In genomic region chr12:35038668-35039570, GRCm38 (mm10) we compare ENCODE assay signal across 8 mouse cellular contexts. TPM values are rescaled to one million over a fixed set of nuclear protein-coding genes. Genes with fewer than 3 reads are reported as not detected.
DNase-seq lines count a peak whose midpoint lies in the region; ATAC-seq and TF ChIP-seq lines count a peak whose summit lies in the region.

No protein-coding gene starts in this region.

- H3K9me3 ChIP-seq in forebrain, embryonic 14.5 days (replicated peaks; ENCODE audit: control insufficient read depth, low read length), result no peaks in the 10 kb centered on the region
- H3K9me3 ChIP-seq in forebrain, embryonic 10.5 days, result no peaks in the 10 kb centered on the region
- H3K9me3 ChIP-seq in hindbrain, embryonic 16.5 days (ENCODE audit: control insufficient read depth, low read length), result no peaks in the 10 kb centered on the region

- DNase-seq in forebrain, embryonic 14.5 days (ENCODE audit: low spot score), result no peak
- no peak for DNase-seq in forebrain, embryonic 10.5 days (ENCODE audit: extremely low spot score, low spot score)
- DNase-seq in thymus, postnatal 25 days, result peak; percentile 22
- no peak for DNase-seq in thymus, postnatal 14 days
- peak; percentile 14 for DNase-seq in liver
- no peak for DNase-seq in ovary, postnatal 14 days (ENCODE audit: low spot score)

- no peak overlapping the region for H3K9ac ChIP-seq in forebrain, embryonic 14.5 days (ENCODE audit: low read length)
- H3K9ac ChIP-seq in hindbrain, embryonic 16.5 days (ENCODE audit: low read depth, low read length), result no peak overlapping the region

- no peaks in the 10 kb centered on the region for H3K27me3 ChIP-seq in forebrain, embryonic 14.5 days (replicated peaks; ENCODE audit: control insufficient read depth, insufficient read depth, low read length)
- H3K27me3 ChIP-seq in forebrain, embryonic 10.5 days (ENCODE audit: poor library complexity, severe bottlenecking), result no peaks in the 10 kb centered on the region
- H3K27me3 ChIP-seq in hindbrain, embryonic 16.5 days (replicated peaks; ENCODE audit: control insufficient read depth, insufficient read depth, low read length), result no peaks in the 10 kb centered on the region
- H3K27me3 ChIP-seq in small intestine, adult 2 months (ENCODE audit: control insufficient read depth, insufficient read depth, low read length), result no peaks in the 10 kb centered on the region

- H3K4me2 ChIP-seq in forebrain, embryonic 14.5 days (ENCODE audit: low read length), result 0 out of 2 replicates have a peak overlapping the region, but pooled peaks have one; percentile 20
- peak overlapping the region; percentile 50 for H3K4me2 ChIP-seq in hindbrain, embryonic 16.5 days (ENCODE audit: low read length)

- TF ChIP-seq CTCF in small intestine, adult 2 months (IDR thresholded peaks at IDR 0.05; ENCODE audit: extremely low read depth, insufficient read length, insufficient replicate concordance, low read depth, low read length), result no peak

- no peak for ATAC-seq in forebrain, embryonic 14.5 days
- ATAC-seq in hindbrain, embryonic 16.5 days, result no peak

- no peaks in the 10 kb centered on the region for H3K36me3 ChIP-seq in forebrain, embryonic 14.5 days (ENCODE audit: control insufficient read depth, insufficient read depth, low read length)
- no peaks in the 10 kb centered on the region for H3K36me3 ChIP-seq in forebrain, embryonic 10.5 days (replicated peaks)
- H3K36me3 ChIP-seq in hindbrain, embryonic 16.5 days (ENCODE audit: control insufficient read depth, insufficient read depth, low read length), result no peaks in the 10 kb centered on the region
- H3K36me3 ChIP-seq in small intestine, adult 2 months (ENCODE audit: control insufficient read depth, insufficient read depth, low read length), result no peaks in the 10 kb centered on the region

- no peak overlapping the region for H3K4me3 ChIP-seq in forebrain, embryonic 14.5 days (ENCODE audit: low read depth, low read length)
- no peak overlapping the region for H3K4me3 ChIP-seq in forebrain, embryonic 10.5 days
- H3K4me3 ChIP-seq in hindbrain, embryonic 16.5 days (ENCODE audit: low read length), result no peak overlapping the region
- peak overlapping the region; percentile 14 for H3K4me3 ChIP-seq in small intestine, adult 2 months (ENCODE audit: low read depth, low read length)

- H3K27ac ChIP-seq in forebrain, embryonic 14.5 days (ENCODE audit: low read depth, low read length), result no peak overlapping the region
- H3K27ac ChIP-seq in forebrain, embryonic 10.5 days, result no peak overlapping the region
- no peak overlapping the region for H3K27ac ChIP-seq in hindbrain, embryonic 16.5 days (ENCODE audit: low read depth, low read length)
- peak overlapping the region; percentile 25 for H3K27ac ChIP-seq in small intestine, adult 2 months (ENCODE audit: insufficient read depth, low read depth, low read length)

- WGBS in forebrain, embryonic 14.5 days, result 39% methylated on average over 14 of the region's 14 CpGs
- WGBS in forebrain, embryonic 10.5 days, result 41% methylated on average over 14 of the region's 14 CpGs
- WGBS in hindbrain, embryonic 16.5 days, result 31% methylated on average over 14 of the region's 14 CpGs
- WGBS in small intestine, adult 2 months, result 23% methylated on average over 14 of the region's 14 CpGs

- H3K4me1 ChIP-seq in forebrain, embryonic 14.5 days (ENCODE audit: control insufficient read depth, insufficient read depth, low read length), result no peaks in the 10 kb centered on the region
- H3K4me1 ChIP-seq in forebrain, embryonic 10.5 days, result no peaks in the 10 kb centered on the region
- H3K4me1 ChIP-seq in hindbrain, embryonic 16.5 days (ENCODE audit: control insufficient read depth, insufficient read depth, low read depth, low read length), result no peaks in the 10 kb centered on the region
- no peaks in the 10 kb centered on the region for H3K4me1 ChIP-seq in small intestine, adult 2 months (ENCODE audit: control insufficient read depth, insufficient read depth, insufficient read length, low read length)

- TF ChIP-seq POLR2A in small intestine, adult 2 months (IDR thresholded peaks at IDR 0.05; ENCODE audit: low read depth, low read length), result no peak

RNA-seq across cellular contexts. Expression of gene Snx13, which starts 8.1 kb away (rescaled TPM):
- 27.8 and 38.2 TPM in 2 replicates for polyA plus RNA-seq in forebrain, embryonic 14.5 days (2014; fragmentation: Nextera tagmentation; extraction: Ambion mirVana)
- polyA plus RNA-seq in forebrain, embryonic 10.5 days (2016; fragmentation: Nextera tagmentation; extraction: Ambion mirVana), result 16.1 and 16.6 TPM in 2 replicates
- 28.8 and 30.7 TPM in 2 replicates for polyA plus RNA-seq in hindbrain, embryonic 16.5 days (2015; fragmentation: Nextera tagmentation; extraction: Ambion mirVana)
- polyA plus RNA-seq in small intestine, adult 2 months (2012; rRNA removed), result 0.90 and 3.0 TPM in 2 replicates

RNA-seq across cellular contexts. Expression of gene Prps1l1, which starts 54.4 kb away (rescaled TPM):
- polyA plus RNA-seq in forebrain, embryonic 14.5 days (2014; fragmentation: Nextera tagmentation; extraction: Ambion mirVana), result not detected in 2 replicates
- not detected in 2 replicates for polyA plus RNA-seq in forebrain, embryonic 10.5 days (2016; fragmentation: Nextera tagmentation; extraction: Ambion mirVana)
- polyA plus RNA-seq in hindbrain, embryonic 16.5 days (2015; fragmentation: Nextera tagmentation; extraction: Ambion mirVana), result not detected in 2 replicates
- polyA plus RNA-seq in small intestine, adult 2 months (2012; rRNA removed), result not detected in 2 replicates

Comparison
In these comparisons a context has a peak if more than half of its experiments do, and no peak if none do; other contexts are left out.
1. DNase-seq: peak in thymus, postnatal 25 days (single experiment) and liver (single experiment); none in forebrain, embryonic 14.5 days (single experiment), forebrain, embryonic 10.5 days (single experiment), thymus, postnatal 14 days (single experiment) and ovary, postnatal 14 days (single experiment).